Mouse (Mus musculus): ENCODE data around the gene Prss35.

Gene Prss35

GRCm38 (mm10) chr9:86798686-86799085 lies 55.2 kb downstream of the Prss35 start:
- no peak for DNase-seq (ENCODE audit: low spot score in 2 of 2)

GRCm38 (mm10) chr9:86799099-86799498 lies 55.6 kb downstream of the Prss35 start:
- no peak for DNase-seq (ENCODE audit: low spot score in 2 of 2)

- no peak for DNase-seq (ENCODE audit: low spot score in 2 of 2)
Observed at GRCm38 (mm10) chr9:86800600-86801163, 57.2 kb downstream of the Prss35 start.

Data from spleen, postnatal 36 days (tissue).